Mouse (Mus musculus) cerebellum, adult 18-20 months (tissue): Measurements from ENCODE around the gene Gse1.

ENCODE experiments used
- DNase-seq, 2 experiments: peaks; one replicate each; pipeline ENCODE4 v3.0.0; 2021

Gse1 gene

GRCm38 (mm10) chr8:120595963-120596362 is 367.7 kb downstream of the Gse1 start:
- DNase-seq = peak; percentile 61 to 73

GRCm38 (mm10) chr8:120598579-120598978 is 370.3 kb downstream of the Gse1 start:
- DNase-seq = peak; percentile 62 to 65

- peak; percentile 77 to 90 for DNase-seq
Observed at GRCm38 (mm10) chr8:120599504-120599903, 371.2 kb downstream of the Gse1 start.

GRCm38 (mm10) chr8:120602672-120603071 is 374.4 kb downstream of the Gse1 start:
- no peak for DNase-seq

GRCm38 (mm10) chr8:120607460-120607859 is 379.2 kb downstream of the Gse1 start:
- DNase-seq = no peak

- DNase-seq = peak; percentile 80 to 84
Observed at GRCm38 (mm10) chr8:120607885-120608284, 379.6 kb downstream of the Gse1 start.

- DNase-seq = no peak
Observed at GRCm38 (mm10) chr8:120610824-120611223, 382.6 kb downstream of the Gse1 start.

GRCm38 (mm10) chr8:120614491-120614890 is 386.2 kb downstream of the Gse1 start:
- no peak for DNase-seq

GRCm38 (mm10) chr8:120616663-120617626 is 388.7 kb downstream of the Gse1 start:
- DNase-seq = no peak

GRCm38 (mm10) chr8:120618110-120618509 is 389.9 kb downstream of the Gse1 start:
- DNase-seq = peak; percentile 63 to 76

- peak in 1 of 2 experiments; percentile 23 for DNase-seq
Observed at GRCm38 (mm10) chr8:120619235-120620180, 391.3 kb downstream of the Gse1 start.

- DNase-seq = no peak
Observed at GRCm38 (mm10) chr8:120620441-120620840, 392.2 kb downstream of the Gse1 start.

GRCm38 (mm10) chr8:120622161-120622560 is 393.9 kb downstream of the Gse1 start:
- DNase-seq = no peak

GRCm38 (mm10) chr8:120623608-120624007 is 395.4 kb downstream of the Gse1 start:
- DNase-seq = no peak

- no peak for DNase-seq
Observed at GRCm38 (mm10) chr8:120626461-120626860, 398.2 kb downstream of the Gse1 start.

- peak; percentile 55 to 69 for DNase-seq
Observed at GRCm38 (mm10) chr8:120627298-120627697, 399.0 kb downstream of the Gse1 start.

GRCm38 (mm10) chr8:120630031-120630430 is 401.8 kb downstream of the Gse1 start:
- no peak for DNase-seq

- no peak for DNase-seq
Observed at GRCm38 (mm10) chr8:120630848-120631247, 402.6 kb downstream of the Gse1 start.
